Comparison of ENCODE assay signal across 9 mouse cellular contexts in the genomic region with DNA sequence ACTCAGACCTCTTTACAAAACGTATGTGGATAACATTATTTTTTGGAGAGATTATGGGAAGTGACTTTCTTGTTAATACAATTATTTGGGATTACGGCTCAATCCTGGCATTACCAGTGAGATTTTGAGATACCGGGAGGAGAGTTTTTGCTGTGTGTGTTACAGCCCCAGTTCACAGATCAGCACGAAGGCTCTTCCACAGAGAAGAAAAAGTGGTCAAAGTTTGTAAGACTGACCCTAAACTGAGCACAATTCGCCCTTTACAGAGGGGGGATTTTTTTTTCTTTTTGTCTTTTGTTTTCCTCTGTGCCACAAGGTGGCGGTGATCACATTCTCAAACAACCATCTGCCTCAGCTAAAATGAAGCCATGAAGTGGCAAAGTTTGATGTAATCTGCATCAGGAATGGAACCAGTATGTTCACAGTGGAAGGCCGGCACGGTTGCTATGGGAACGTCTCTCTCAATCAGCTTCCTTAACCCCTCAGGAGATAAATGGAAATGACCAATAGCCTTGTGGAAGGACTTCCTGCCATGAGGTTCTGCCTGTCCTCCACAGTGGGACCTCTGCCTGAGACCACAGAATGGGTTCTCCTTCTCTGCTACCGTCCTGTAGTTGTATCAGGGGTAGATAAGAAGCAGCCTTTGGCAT.
DNase-seq lines count a peak whose midpoint lies in the region; TF ChIP-seq lines count a peak whose summit lies in the region.
"Had no signal": no experiment of that assay in that cellular context is flagged by ENCODE, and none has a peak within 500 bp of the region (broad histone marks: within the 10 kb centered on the region; RNA-seq: fewer than 3 reads in every experiment).

No protein-coding gene starts in this region.

- peak overlapping the region; percentile 22 for H3K4me2 ChIP-seq in myocyte (ENCODE audit: low read depth)
- H3K4me2 ChIP-seq: stomach, embryonic 15.5 days had no signal

- TF ChIP-seq CTCF in kidney, adult 2 months (conservative IDR thresholded peaks at IDR 0.05; ENCODE audit: insufficient read depth, insufficient read length, low read depth, low read length), result 0 out of 2 replicates have a peak, but pooled peaks have one; percentile 19

- no peak overlapping the region for H3K4me3 ChIP-seq in kidney, adult 2 months (ENCODE audit: insufficient read depth, low read depth, low read length)
- no peak overlapping the region for H3K4me3 ChIP-seq in limb, embryonic 10.5 days
- no peak overlapping the region for H3K4me3 ChIP-seq in myocyte
- H3K4me3 ChIP-seq: stomach, embryonic 15.5 days had no signal

- H3K36me3 ChIP-seq in kidney, adult 2 months (ENCODE audit: control insufficient read depth, insufficient read depth, low read length), result no peaks in the 10 kb centered on the region
- no peaks in the 10 kb centered on the region for H3K36me3 ChIP-seq in limb, embryonic 10.5 days
- no peaks in the 10 kb centered on the region for H3K36me3 ChIP-seq in myocyte (ENCODE audit: control insufficient read depth, insufficient read depth)
- H3K36me3 ChIP-seq: stomach, embryonic 15.5 days had no signal

- H3K9me3 ChIP-seq in limb, embryonic 10.5 days (replicated peaks), result no peaks in the 10 kb centered on the region
- H3K9me3 ChIP-seq: stomach, embryonic 15.5 days had no signal

- H3K4me1 ChIP-seq in kidney, adult 2 months (ENCODE audit: control insufficient read depth, insufficient read depth, low read length), result peaks cover 10% of the 10 kb centered on the region; the same call in 1 of the 2 replicates
- H3K4me1 ChIP-seq in limb, embryonic 10.5 days, result peaks cover 57% of the 10 kb centered on the region
- H3K4me1 ChIP-seq: stomach, embryonic 15.5 days had no signal

- no peaks in the 10 kb centered on the region for H3K27me3 ChIP-seq in kidney, adult 2 months (replicated peaks; ENCODE audit: control insufficient read depth, insufficient read depth, low read length)
- H3K27me3 ChIP-seq in limb, embryonic 10.5 days (ENCODE audit: low read depth, poor library complexity, severe bottlenecking), result no peaks in the 10 kb centered on the region
- H3K27me3 ChIP-seq in myocyte (ENCODE audit: control insufficient read depth, insufficient read depth, insufficient read length), result no peaks in the 10 kb centered on the region
- H3K27me3 ChIP-seq: stomach, embryonic 15.5 days had no signal

- H3K79me2 ChIP-seq in myocyte (ENCODE audit: control insufficient read depth, insufficient read depth), result no peaks in the 10 kb centered on the region

- WGBS in kidney, adult 2 months, result 23% methylated on average over 10 of the region's 10 CpGs
- 23% methylated on average over 10 of the region's 10 CpGs for WGBS in limb, embryonic 10.5 days

- DNase-seq in gastrocnemius, adult 18-20 months (ENCODE audit: low spot score), result peak; percentile 23
- DNase-seq in gastrocnemius, postnatal 25 days, result no peak
- peak; percentile 54 to 60 for DNase-seq in cerebellum, postnatal 14 days
- DNase-seq in frontal cortex, postnatal 25 days (ENCODE audit: low spot score in 2 of 2), result peak; percentile 23 to 26
- DNase-seq in kidney, adult 2 months, result peak; percentile 65
- DNase-seq in limb, embryonic 10.5 days (ENCODE audit: low spot score), result peak; percentile 68
- no peak for DNase-seq in thymus, postnatal 4 days

- no peak overlapping the region for H3K27ac ChIP-seq in kidney, adult 2 months (ENCODE audit: insufficient read depth, low read depth, low read length)
- H3K27ac ChIP-seq in limb, embryonic 10.5 days, result peak overlapping the region; percentile 58; the same call in 1 of the 2 replicates
- H3K27ac ChIP-seq: stomach, embryonic 15.5 days had no signal

- H3ac ChIP-seq in myocyte (ENCODE audit: control insufficient read depth, insufficient read length), result no peak overlapping the region

- no peak for TF ChIP-seq POLR2A in kidney, adult 2 months (IDR thresholded peaks at IDR 0.05; ENCODE audit: low read depth, low read length)
- no peak for TF ChIP-seq POLR2A in myocyte (IDR thresholded peaks at IDR 0.05; ENCODE audit: insufficient read length, low read depth)

TF ChIP-seq in myocyte, 11 proteins besides CTCF, POLR2A, EP300 and RAD21:
- no peak for TF ChIP-seq MYOG (IDR thresholded peaks at IDR 0.05; ENCODE audit: control insufficient read depth in 1 of 3, insufficient read depth in 1 of 3, insufficient read length in 2 of 3, low read depth in 2 of 3)
- no peak for TF ChIP-seq USF1 (IDR thresholded peaks at IDR 0.05; ENCODE audit: low read depth)
- TF ChIP-seq REST (IDR thresholded peaks at IDR 0.05; ENCODE audit: insufficient read depth, insufficient read length), result no peak
- no peak for TF ChIP-seq E2F4 (IDR thresholded peaks at IDR 0.05; ENCODE audit: insufficient read depth)
- TF ChIP-seq MYOD1 (IDR thresholded peaks at IDR 0.05; ENCODE audit: control insufficient read depth in 1 of 3, insufficient read length in 2 of 3, low read depth in 2 of 3), result no peak
- TF ChIP-seq SRF (IDR thresholded peaks at IDR 0.05; ENCODE audit: control insufficient read depth, insufficient read length, low read depth), result no peak
- TF ChIP-seq TCF12 (IDR thresholded peaks at IDR 0.05; ENCODE audit: insufficient read depth, poor library complexity, severe bottlenecking), result no peak
- TF ChIP-seq MAX (IDR thresholded peaks at IDR 0.05; ENCODE audit: low read depth), result no peak
- TF ChIP-seq POLR2AphosphoS2 (IDR thresholded peaks at IDR 0.05; ENCODE audit: insufficient read length, low read depth), result no peak
- TF ChIP-seq TCF3 (IDR thresholded peaks at IDR 0.05; ENCODE audit: insufficient read length, low read depth), result no peak
- TF ChIP-seq CEBPB (IDR thresholded peaks at IDR 0.05; ENCODE audit: insufficient read depth, poor library complexity, severe bottlenecking), result no peak

Comparison
In these comparisons a context has a peak if more than half of its experiments do, and no peak if none do; other contexts are left out.
1. DNase-seq: peak in gastrocnemius, adult 18-20 months (single experiment), cerebellum, postnatal 14 days (2 of 2), frontal cortex, postnatal 25 days (2 of 2), kidney, adult 2 months (single experiment) and limb, embryonic 10.5 days (single experiment); none in gastrocnemius, postnatal 25 days (single experiment) and thymus, postnatal 4 days (single experiment).